Mouse (Mus musculus) left cerebral cortex, postnatal 10 days (tissue): Measurements from ENCODE around the gene Gm42417. TPM values are rescaled to one million over a fixed set of nuclear protein-coding genes. Genes with fewer than 3 reads are reported as not detected.

ENCODE experiments used
- DNase-seq, 2 experiments: peaks; one replicate each; pipeline ENCODE4 v3.0.0; 2021 to 2022; ENCODE audit warnings: low spot score in 2 of 2, mixed read lengths in 1 of 2; ENCODE audit errors: extremely low spot score in 1 of 2
- intact Hi-C: fragments of 180-260 bp; cut with DNase I; formaldehyde crosslinking; loops from one replicate; pipeline ENCODE4 v1.15.1; 2025
- total RNA-seq, 2 experiments: library from RNA; stranded (reverse); gene quantifications; 2 replicates each; pipeline ENCODE4 v1.2.3; 2021

The Gm42417 gene
- total RNA-seq, 2 experiments from 2014 or later: 0.49 TPM; not detected in 1

- intact Hi-C loops: loop anchor here (5.0 kb wide), 1 partner anchor 74 kb away; no protein-coding TSS in a partner anchor
- no peak for DNase-seq
Measured at GRCm38 (mm10) chr1:36567818-36568603, 28.8 kb upstream of the Gm42417 start.

DNA sequence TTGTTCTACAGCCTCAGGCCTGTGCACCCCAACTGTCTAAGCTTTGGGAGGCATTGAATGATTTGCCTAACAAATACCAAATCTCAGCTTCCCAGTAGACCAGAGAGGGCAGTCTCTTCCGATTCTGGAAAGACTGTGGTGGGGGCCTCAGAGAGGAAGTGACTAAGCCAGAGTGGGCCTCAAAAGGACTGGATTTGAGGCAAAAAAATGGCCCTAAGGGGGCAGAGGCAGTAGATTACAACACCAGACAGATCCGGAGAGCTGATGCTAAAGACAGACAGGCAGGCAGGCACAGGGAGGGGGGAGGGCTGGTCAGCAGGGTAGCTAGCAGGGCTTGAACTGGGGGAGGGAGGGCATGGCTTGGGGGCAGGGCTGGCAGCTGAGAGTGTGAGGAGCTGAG is 27.2 kb upstream of the Gm42417 start:
- intact Hi-C loops: loop anchor here (5.0 kb wide), 1 partner anchor 76 kb away; no protein-coding TSS in a partner anchor

DNA sequence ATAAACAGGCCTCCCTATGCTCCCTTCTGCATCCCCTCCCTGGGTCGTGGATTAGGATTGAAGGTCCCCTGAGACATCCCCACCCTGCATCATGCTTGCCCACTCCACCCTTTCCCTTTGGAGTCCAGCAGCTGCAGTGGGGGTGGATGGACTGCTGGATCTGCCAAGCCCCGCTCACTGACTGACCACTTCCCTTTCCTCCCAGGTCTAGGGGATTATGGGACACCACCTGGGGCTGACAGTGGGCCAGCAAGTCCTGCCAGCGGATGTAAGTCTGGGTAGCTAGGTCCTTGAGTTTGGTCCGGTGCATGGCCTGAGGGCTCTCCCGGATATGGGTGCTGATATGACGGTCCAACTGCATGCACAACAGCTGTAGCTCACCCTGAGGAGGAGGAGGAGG is 24.9 kb upstream of the Gm42417 start:
- no peak for DNase-seq
- intact Hi-C loops: no loop called here

More for the DNA sequence above, 27.2 kb upstream of the Gm42417 start:
- DNase-seq: no peak

DNA sequence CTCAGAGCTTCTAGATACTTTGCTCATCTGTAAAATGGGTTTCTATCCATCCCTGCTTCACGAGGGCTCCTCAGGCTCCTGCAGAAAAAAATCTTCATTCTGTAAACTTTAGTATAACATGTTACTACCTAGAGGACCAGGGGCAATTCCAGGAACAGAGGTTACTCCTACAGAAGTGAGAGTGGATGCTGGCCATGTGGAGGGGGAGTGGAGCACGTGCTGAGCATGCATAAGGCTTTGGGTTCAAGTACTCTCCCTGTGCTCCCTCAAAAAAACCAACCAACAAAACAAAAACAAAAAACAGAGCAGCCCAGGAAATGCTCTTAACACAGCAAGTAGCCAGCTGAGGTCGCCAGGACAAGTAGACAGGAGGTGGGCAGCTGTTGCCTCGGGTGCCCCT is 24.4 kb upstream of the Gm42417 start:
- DNase-seq: no peak
- intact Hi-C loops: no loop called here

- no peak for DNase-seq
- intact Hi-C loops: no loop called here
Measured at GRCm38 (mm10) chr1:36563197-36563596, 24.0 kb upstream of the Gm42417 start.

DNA sequence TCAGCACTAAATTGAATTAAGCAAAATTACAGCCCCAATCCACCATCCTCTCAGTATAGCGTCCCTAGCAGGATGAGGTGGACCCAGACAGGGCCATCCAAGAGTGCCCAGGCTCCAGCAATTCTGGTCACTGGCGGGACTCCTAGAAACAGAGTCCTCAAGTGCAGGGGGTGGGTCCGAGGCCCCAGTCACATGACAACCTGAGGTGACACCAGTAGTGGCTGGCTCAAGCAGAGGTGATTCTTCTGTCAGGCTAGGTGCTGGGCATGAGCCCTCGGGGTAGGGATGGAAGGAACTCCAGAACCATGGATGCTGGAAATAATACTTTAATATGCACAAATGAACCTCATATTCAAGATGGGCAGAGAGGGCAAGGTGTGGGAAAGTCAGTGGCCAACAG is 23.2 kb upstream of the Gm42417 start:
- intact Hi-C loops: no loop called here
- DNase-seq: no peak

- DNase-seq: no peak
- intact Hi-C loops: no loop called here
Measured at GRCm38 (mm10) chr1:36560903-36561302, 21.7 kb upstream of the Gm42417 start.

DNA sequence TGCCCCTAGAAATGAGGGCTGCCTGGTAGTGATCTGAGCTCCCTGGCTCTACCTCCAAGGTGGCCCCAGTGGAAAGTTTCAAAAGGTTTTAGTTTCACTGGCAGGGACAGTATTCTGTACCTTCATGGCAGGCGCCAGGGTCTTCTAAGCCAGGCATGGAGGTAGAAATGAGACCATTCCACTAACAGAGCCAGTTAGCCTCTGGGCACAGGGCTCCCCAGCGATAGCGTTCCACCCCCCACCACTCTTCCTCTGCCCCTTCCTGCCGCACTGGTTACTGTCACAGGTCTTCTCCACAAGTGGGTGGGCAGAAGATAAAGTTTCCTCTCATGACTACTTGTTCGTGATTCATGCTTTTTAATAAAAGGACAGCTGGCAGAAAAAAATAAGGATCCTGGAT is 20.7 kb upstream of the Gm42417 start:
- intact Hi-C loops: loop anchor here (5.0 kb wide), 2 partner anchors 57 to 77 kb away; no protein-coding TSS in a partner anchor

DNA sequence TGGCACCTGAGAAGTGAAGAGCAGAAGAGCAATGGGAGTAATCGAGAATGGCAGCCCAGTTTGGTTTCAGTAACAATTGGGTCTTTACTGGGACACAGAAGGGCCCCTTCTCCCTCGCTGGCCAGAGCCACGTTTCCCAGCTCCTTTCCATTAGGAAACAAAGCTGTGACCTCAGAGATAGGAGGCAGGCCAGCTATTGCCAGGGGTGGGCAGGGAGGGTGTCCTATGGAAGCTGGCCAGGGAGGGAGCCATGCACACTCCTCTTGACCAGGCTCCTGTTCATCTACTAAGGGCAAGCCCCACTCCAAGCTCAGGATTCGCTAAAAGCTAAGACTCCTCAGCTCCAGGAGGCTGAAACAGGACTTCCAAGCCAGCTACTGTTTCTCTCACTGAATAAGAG is 20.0 kb upstream of the Gm42417 start:
- intact Hi-C loops: loop anchor here (5.0 kb wide), 2 partner anchors 58 to 78 kb away; no protein-coding TSS in a partner anchor
- no peak for DNase-seq

More for the DNA sequence above, 20.7 kb upstream of the Gm42417 start:
- no peak for DNase-seq

DNA sequence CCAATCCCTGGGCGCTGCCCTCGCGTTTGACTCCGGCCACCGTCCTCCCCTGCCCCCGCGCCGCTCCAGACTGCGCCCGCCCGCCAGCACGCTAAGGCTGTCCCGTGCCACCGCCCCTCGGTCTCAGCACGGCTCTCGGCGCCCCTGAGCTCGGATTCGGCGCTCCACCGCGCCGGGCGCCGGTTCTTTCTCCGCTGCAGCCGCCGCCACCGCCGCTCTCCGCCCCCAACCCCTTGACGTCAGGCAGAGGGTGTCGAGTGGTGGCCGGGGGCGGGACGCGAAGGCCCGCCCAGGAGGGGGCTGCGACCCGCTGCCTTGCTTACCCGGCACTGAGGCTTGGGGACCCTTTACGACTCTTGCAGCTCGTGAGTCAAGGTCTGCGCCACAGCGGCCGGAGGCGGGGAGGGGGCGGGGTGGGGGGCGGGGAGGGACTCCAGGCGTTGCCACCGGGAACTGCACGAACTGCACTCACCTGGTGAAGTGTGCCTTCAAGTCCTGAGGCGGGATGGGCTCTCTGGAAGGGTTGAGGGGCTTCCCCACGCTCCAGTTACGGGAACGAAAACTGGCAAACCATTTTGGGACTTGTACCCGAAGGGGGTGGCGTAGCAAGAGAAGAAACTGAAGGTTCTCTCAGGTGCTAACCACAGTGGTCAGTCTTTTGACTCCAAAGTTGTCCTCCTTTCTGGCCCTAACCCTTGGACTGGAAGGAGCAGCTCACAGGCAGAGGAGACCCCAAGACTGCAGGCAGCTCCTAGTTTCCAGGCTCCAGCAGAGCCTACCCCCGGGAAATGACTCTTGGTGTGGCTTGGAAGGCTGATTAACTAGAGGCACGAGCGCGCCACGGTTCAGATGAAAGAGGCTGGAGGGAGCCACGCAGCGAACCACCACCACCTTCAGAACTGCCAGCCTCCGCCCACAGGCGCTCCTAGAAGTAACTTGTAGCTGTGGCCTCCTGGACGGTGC is 19.1 kb upstream of the Gm42417 start, which contains the start of gene Sema4c:
TSS of gene Sema4c (minus strand) at position 319 of the 963 bp plus-strand sequence.
- intact Hi-C loops: loop anchor here (5.0 kb wide), 2 partner anchors 59 to 79 kb away; no protein-coding TSS in a partner anchor
- peak; percentile 62 to 90 for DNase-seq

- intact Hi-C loops: loop anchor here (5.0 kb wide), 2 partner anchors 60 to 80 kb away; no protein-coding TSS in a partner anchor
Measured at GRCm38 (mm10) chr1:36557457-36558011, 18.3 kb upstream of the Gm42417 start.

DNA sequence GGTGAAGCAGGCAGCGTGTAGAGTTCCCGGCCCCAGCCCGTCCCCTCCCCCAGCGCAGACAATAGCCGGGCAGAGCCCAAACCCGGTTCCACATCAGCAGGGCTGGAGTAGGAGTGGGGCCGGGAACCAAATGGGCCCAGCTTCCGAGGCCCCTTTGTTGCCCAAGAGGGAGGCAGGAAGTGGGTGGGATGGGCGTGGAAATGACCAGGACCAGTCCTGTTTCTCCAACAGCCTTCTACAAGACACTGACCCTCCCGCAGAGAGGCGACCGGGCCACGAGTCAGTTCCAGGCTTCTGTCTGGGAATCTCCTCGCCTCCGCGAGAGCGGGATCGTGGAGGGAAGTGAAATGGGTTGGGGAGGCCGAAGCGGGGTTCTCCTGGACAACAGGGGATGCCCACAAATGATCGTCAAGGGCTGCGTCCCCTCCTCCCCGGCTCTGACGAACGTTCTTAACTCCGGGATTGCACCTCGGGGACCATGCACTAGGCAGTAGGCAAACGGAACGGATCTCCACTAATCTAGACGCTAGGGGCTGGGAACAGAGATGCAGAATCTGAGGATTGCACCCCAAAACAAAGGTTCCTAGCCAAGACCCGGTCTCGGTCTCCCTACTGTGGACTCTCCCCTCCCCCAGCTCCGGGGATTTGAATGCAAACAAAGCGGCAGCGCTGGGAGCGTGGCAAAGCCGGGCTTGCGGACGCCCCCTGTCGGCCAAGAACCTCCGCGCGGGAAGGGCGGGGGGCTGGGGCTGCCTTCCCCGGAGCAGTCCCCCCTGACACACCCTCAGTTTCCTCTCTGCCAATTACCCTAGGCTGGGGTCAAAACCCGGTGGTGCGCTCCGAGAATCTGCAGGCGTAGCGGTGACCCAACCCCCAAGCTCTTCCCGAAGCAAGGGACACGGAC is 17.6 kb upstream of the Gm42417 start:
- intact Hi-C loops: loop anchor here (5.0 kb wide), 2 partner anchors 60 to 80 kb away; no protein-coding TSS in a partner anchor
- peak; percentile 91 to 96 for DNase-seq

More at GRCm38 (mm10) chr1:36557457-36558011, 18.3 kb upstream of the Gm42417 start:
- peak; percentile 70 to 94 for DNase-seq

GRCm38 (mm10) chr1:36555798-36556395 is 16.7 kb upstream of the Gm42417 start:
- DNase-seq: peak in 1 of 2 experiments; percentile 63
- intact Hi-C loops: loop anchor here (5.0 kb wide), 2 partner anchors 61 to 81 kb away; no protein-coding TSS in a partner anchor

GRCm38 (mm10) chr1:36554633-36555399 is 15.6 kb upstream of the Gm42417 start:
- DNase-seq: no peak
- intact Hi-C loops: loop anchor here (5.0 kb wide), 2 partner anchors 62 to 82 kb away; no protein-coding TSS in a partner anchor

DNA sequence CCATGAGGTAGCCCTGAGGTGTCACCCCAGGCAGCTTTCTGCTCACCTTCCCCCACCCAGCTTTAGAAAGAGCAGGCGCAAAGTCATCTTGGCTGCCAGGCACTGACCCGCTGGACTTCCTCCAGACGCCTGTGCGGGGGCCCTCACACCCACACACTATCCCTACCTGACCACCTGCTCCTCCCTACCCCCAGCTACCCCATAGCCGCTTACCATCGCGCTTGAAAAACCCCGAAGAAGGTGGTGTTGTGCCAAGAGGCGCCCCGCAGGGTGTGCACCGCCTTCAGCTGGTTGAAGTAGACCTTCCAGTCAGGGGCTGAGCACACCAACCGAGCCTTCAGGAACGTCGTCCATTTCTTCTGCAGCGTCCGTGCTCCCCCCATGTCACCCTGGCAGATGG is 13.3 kb upstream of the Gm42417 start:
- intact Hi-C loops: no loop called here
- no peak for DNase-seq

GRCm38 (mm10) chr1:36551904-36552303 is 12.7 kb upstream of the Gm42417 start:
- intact Hi-C loops: no loop called here
- DNase-seq: no peak
